Mouse (Mus musculus) right cerebral cortex, postnatal 25 days (tissue): ENCODE measurements around the gene Olfr697.
"Not testable (repeated sequence)": the region's sequence is repeated elsewhere in the genome, so short reads cannot be mapped to it uniquely, and the experiment has no call there.

ENCODE experiments used
- DNase-seq: peaks from one replicate; pipeline ENCODE4 v3.0.0; 2022

Gene Olfr697

GRCm38 (mm10) chr7:106742343-106742742 lies at the start of gene Olfr697:
Gene Olfr697 (minus strand): TSS chr7:106742443.
- no peak for DNase-seq

GRCm38 (mm10) chr7:106788330-106788729 lies 46.1 kb upstream of the Olfr697 start:
- no peak for DNase-seq

GRCm38 (mm10) chr7:106761008-106761407 lies 18.8 kb upstream of the Olfr697 start:
- DNase-seq, result not testable (repeated sequence)

- DNase-seq, result no peak
These were observed 16.6 kb upstream of the Olfr697 start for GRCm38 (mm10) chr7:106758800-106759199.

GRCm38 (mm10) chr7:106755297-106755696 lies 13.1 kb upstream of the Olfr697 start, which contains the start of gene Olfr698:
Gene Olfr698 (minus strand): TSS chr7:106755397.
- no peak for DNase-seq

- DNase-seq, result no peak
These were observed 3.6 kb upstream of the Olfr697 start for GRCm38 (mm10) chr7:106745811-106746210.

GRCm38 (mm10) chr7:106737028-106737427 lies 5.2 kb downstream of the Olfr697 start:
- no peak for DNase-seq

GRCm38 (mm10) chr7:106733717-106734116 lies 8.5 kb downstream of the Olfr697 start:
- no peak for DNase-seq

GRCm38 (mm10) chr7:106725654-106726053 lies 16.6 kb downstream of the Olfr697 start:
- DNase-seq, result not testable (repeated sequence)

GRCm38 (mm10) chr7:106716296-106716695 lies 25.9 kb downstream of the Olfr697 start, which contains the start of gene Olfr695:
Gene Olfr695 (minus strand): TSS chr7:106716396.
- no peak for DNase-seq

- no peak for DNase-seq
These were observed 30.8 kb downstream of the Olfr697 start for GRCm38 (mm10) chr7:106711463-106711862.

- DNase-seq, result not testable (repeated sequence)
These were observed 34.5 kb downstream of the Olfr697 start for GRCm38 (mm10) chr7:106707705-106708104.

- DNase-seq, result no peak
These were observed 45.4 kb downstream of the Olfr697 start for GRCm38 (mm10) chr7:106696891-106697290.

- DNase-seq, result no peak
These were observed 49.3 kb downstream of the Olfr697 start for GRCm38 (mm10) chr7:106692976-106693375.

GRCm38 (mm10) chr7:106691714-106692113 lies 50.5 kb downstream of the Olfr697 start, which contains the start of gene Olfr694:
Gene Olfr694 (minus strand): TSS chr7:106691814.
- DNase-seq, result no peak
